Mouse (Mus musculus): Measurements from ENCODE around the gene Sh3gl3.

- TF ChIP-seq CHD2 (IDR thresholded peaks at IDR 0.05; ENCODE audit: low read depth, low read length) (no peak), MAFK (IDR thresholded peaks at IDR 0.05; ENCODE audit: insufficient read depth, low read depth, low read length) (no peak), ZNF384 (IDR thresholded peaks at IDR 0.05; ENCODE audit: low read depth, low read length) (no peak), ZC3H11A (IDR thresholded peaks at IDR 0.05; ENCODE audit: borderline replicate concordance, low read depth, low read length) (no peak)
Measured at GRCm38 (mm10) chr7:82294611-82295010, 121.0 kb downstream of the Sh3gl3 start.

Measured in ES-E14 (cell line).